Mouse (Mus musculus) heart, embryonic 14.5 days (tissue): ENCODE measurements around the gene Amt. TPM values are rescaled to one million over a fixed set of nuclear protein-coding genes. Genes with fewer than 3 reads are reported as not detected.

ENCODE experiments used
- ATAC-seq: fragments of 200-750 bp; cut with Nextera tagmentation; 2 replicates; pipeline ENCODE4 v1.8.0; 2017; ENCODE audit warnings: low read depth, moderate TSS enrichment; ENCODE audit not compliant: insufficient number of reproducible peaks, insufficient read depth, low FRiP score
- H3K27ac ChIP-seq, 2 experiments: fragments of 200-500 bp in 1 of 2; fragments of 300-500 bp in 1 of 2; sonication (generic) in 1 of 2; replicated peaks in 1 of 2; 2 replicates each; pipeline ENCODE4 v1.5.1; 2012 to 2014; ENCODE audit warnings: low read depth in 2 of 2, low read length in 2 of 2, control low read depth in 1 of 2, mild to moderate bottlenecking in 1 of 2, mixed read lengths in 1 of 2; ENCODE audit not compliant: control insufficient read depth in 1 of 2, insufficient read depth in 1 of 2
- H3K27me3 ChIP-seq: fragments of 300-500 bp; sonication (generic); 2 replicates; pipeline ENCODE4 v1.6.1; 2014; ENCODE audit warnings: mild to moderate bottlenecking, low read length, control low read depth; ENCODE audit not compliant: control insufficient read depth, insufficient read depth
- H3K36me3 ChIP-seq: fragments of 300-500 bp; sonication (generic); 2 replicates; pipeline ENCODE4 v1.6.1; 2014; ENCODE audit warnings: mild to moderate bottlenecking, control low read depth, low read length, mixed read lengths; ENCODE audit not compliant: control insufficient read depth, insufficient read depth
- H3K4me1 ChIP-seq, 2 experiments: fragments of 200-500 bp in 1 of 2; fragments of 300-500 bp in 1 of 2; sonication (generic) in 1 of 2; 2 replicates each; pipeline ENCODE4 v1.6.1; 2012 to 2014; ENCODE audit warnings: low read length in 2 of 2, control low read depth in 1 of 2, mixed read lengths in 1 of 2; ENCODE audit not compliant: control insufficient read depth in 2 of 2, insufficient read depth in 2 of 2
- H3K4me2 ChIP-seq: fragments of 300-500 bp; sonication (generic); 2 replicates; pipeline ENCODE4 v1.6.1; 2014; ENCODE audit warnings: mild to moderate bottlenecking, low read length
- H3K4me3 ChIP-seq, 2 experiments: fragments of 200-500 bp in 1 of 2; fragments of 300-500 bp in 1 of 2; sonication (generic) in 1 of 2; 2 replicates each; pipeline ENCODE4 v1.5.1; 2012 to 2014; ENCODE audit warnings: low read length in 2 of 2, mild to moderate bottlenecking in 2 of 2, control low read depth in 1 of 2, low read depth in 1 of 2, moderate library complexity in 1 of 2; ENCODE audit not compliant: control insufficient read depth in 1 of 2, insufficient read depth in 1 of 2
- H3K9ac ChIP-seq: fragments of 300-500 bp; sonication (generic); 2 replicates; pipeline ENCODE4 v1.6.1; 2014; ENCODE audit warnings: mild to moderate bottlenecking, low read length
- H3K9me3 ChIP-seq: fragments of 300-500 bp; sonication (generic); 2 replicates; pipeline ENCODE4 v1.6.1; 2016; ENCODE audit warnings: low read length, control low read depth; ENCODE audit not compliant: control insufficient read depth
- WGBS: fragments of 180-500 bp; shearing (Covaris S2); extraction: QIAGEN DNeasy Blood & Tissue Kit; methylation state at CpG from one replicate; pipeline ENCODE4 v1.1.7; 2014; 5-methylcytosine and 5-hydroxymethylcytosine counted together
- polyA plus RNA-seq: library from polyadenylated mRNA; unstranded; fragments of >200 nt; fragmentation: Nextera tagmentation; extraction: Ambion mirVana; gene quantifications from 2 replicates; pipeline ENCODE4 v1.2.1, GENCODE M21; 2014

The Amt gene
- polyA plus RNA-seq, 1 experiment from 2014 or later, result 10.4 TPM

DNA sequence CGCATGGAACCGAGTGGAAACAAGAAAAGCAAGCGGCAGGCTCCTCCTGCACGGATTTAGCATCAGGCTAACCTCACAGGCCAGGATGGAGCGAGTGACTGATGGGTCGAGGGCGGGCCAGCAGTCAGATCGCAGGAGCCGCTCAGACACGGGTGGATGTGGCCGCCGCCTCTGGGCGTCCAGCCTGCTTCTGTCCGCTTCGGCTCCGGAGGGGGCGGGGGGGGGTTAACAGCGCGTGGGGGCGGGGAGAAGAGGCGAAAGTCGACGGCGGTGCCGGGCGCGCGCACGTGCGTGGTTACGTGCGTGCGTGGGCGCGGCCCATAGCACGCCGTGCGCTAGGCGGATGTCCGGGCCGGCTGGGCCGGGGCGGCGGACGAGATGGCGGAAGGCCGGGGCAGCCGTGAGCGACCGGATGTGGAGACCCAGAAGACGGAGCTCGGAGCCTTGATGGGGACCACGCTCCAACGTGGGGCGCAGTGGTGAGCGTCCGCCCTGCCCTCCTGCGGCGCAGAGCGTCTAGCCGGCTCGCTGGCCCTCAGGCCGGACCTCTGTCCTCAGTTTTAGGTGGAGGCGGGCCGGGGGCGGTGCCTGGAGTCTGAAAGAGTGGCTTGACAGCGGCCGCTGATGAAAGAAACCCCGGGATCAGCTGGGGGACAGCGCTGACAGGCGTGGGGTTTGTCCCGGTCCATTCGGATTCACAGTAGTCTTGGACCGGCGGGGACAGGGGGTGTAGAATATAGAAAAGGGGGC lies 51.1 kb downstream of the Amt start, which contains the start of gene Usp4:
Gene Usp4 (plus strand): TSS at position 314 of the 750 bp plus-strand sequence.
- Histone ChIP-seq H3K27ac (peak within 1 kb of the TSS; percentile 88 to 96), H3K9ac (peak within 1 kb of the TSS; percentile 78), H3K4me2 (peak within 1 kb of the TSS; percentile 80), H3K9me3 (no peaks in the 10 kb centered on the region), H3K27me3 (no peaks in the 10 kb centered on the region), H3K36me3 (peaks cover 28% of the 10 kb centered on the region), H3K4me3 (peak within 1 kb of the TSS; percentile 58 to 97), H3K4me1 (peaks cover 0 to 9% of the 10 kb centered on the region in 2 experiments; a peak in 2 of 4 replicates)
- peak; percentile 95 for ATAC-seq
- under 1% methylated on average over 75 of the region's 75 CpGs for WGBS

DNA sequence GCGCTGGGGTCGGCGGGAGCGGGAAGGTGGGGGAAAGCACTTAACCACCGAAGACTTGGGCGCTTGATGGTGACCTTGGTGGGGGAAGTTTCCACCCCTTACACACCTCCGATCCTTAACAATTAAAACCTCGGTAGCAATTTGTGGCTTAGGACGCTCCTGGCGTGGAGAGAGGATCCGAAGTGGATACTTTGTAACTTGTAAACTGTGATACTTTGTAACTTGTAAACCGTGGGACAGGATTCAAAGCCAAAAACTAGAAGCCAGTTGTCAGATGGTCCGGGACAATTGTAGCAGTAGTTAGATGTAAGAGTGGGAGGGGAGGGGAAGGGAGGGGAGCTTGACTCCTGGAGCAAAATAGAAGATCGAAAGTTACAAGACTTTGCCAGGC lies 51.6 kb downstream of the Amt start:
- Histone ChIP-seq H3K36me3 (peaks cover 34% of the 10 kb centered on the region), H3K27ac (peak overlapping the region; percentile 88 to 96), H3K9me3 (no peaks in the 10 kb centered on the region), H3K4me3 (peak overlapping the region; percentile 58 to 97), H3K4me1 (peaks cover 0 to 9% of the 10 kb centered on the region in 2 experiments; a peak in 2 of 4 replicates), H3K9ac (peak overlapping the region; percentile 78), H3K27me3 (no peaks in the 10 kb centered on the region), H3K4me2 (peak overlapping the region; percentile 80)
- ATAC-seq, result no peak
- WGBS, result 4% methylated on average over 14 of the region's 14 CpGs

DNA sequence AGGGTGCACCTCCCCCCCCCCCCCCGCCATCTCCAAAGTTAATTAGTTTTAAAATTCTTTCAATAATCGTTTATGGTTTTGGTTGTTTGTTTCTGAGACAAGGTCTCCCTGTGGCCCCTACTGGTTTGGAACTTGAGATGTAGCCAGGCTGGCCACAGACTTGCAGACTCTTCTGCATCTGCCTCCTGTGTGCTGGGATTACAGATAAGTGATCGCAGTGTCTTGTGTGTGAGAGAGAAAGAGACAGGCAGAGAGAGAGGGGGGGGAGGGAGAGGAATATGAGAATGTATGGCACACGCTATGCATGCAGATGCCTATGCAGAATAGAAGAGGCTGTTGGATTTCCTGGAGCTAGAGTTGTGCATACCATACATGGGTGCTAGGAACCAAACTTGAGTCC lies 53.1 kb downstream of the Amt start:
- WGBS, result 92% methylated on average over 4 of the region's 4 CpGs
- no peak overlapping the region for H3K4me3 ChIP-seq
- no peak overlapping the region for H3K27ac ChIP-seq
- H3K27me3 ChIP-seq, result no peaks in the 10 kb centered on the region
- no peak overlapping the region for H3K4me2 ChIP-seq
- no peaks in the 10 kb centered on the region for H3K9me3 ChIP-seq
- H3K36me3 ChIP-seq, result peaks cover 48% of the 10 kb centered on the region
- ATAC-seq, result no peak
- H3K9ac ChIP-seq, result no peak overlapping the region
- peaks cover 0 to 9% of the 10 kb centered on the region in 2 experiments; a peak in 2 of 4 replicates for H3K4me1 ChIP-seq

Other genes starting within 250 kb of the Amt start
- 17.4 and 18.8 TPM in 2 replicates for gene Gmppb, start 247.6 kb upstream of the Amt start, polyA plus RNA-seq
- 2.0 and 2.1 TPM in 2 replicates for gene Amigo3, start 243.7 kb upstream of the Amt start, polyA plus RNA-seq
- gene Mst1, start 216.4 kb upstream of the Amt start, polyA plus RNA-seq, result not detected in 2 replicates
- 37.2 and 37.9 TPM in 2 replicates for gene Rnf123, start 213.5 kb upstream of the Amt start, polyA plus RNA-seq
- 48.7 and 50.8 TPM in 2 replicates for gene Apeh, start 202.2 kb upstream of the Amt start, polyA plus RNA-seq
- 0.09 and 0.16 TPM in 2 replicates for gene Bsn, start 106.5 kb upstream of the Amt start, polyA plus RNA-seq
- 143 and 146 TPM in 2 replicates for gene Dag1, start 32.9 kb upstream of the Amt start, polyA plus RNA-seq
- 26.5 and 29.1 TPM in 2 replicates for gene Nicn1, start 6.4 kb upstream of the Amt start, polyA plus RNA-seq
- 229 and 289 TPM in 2 replicates for gene Rhoa, start 9.3 kb downstream of the Amt start, polyA plus RNA-seq
- 36.5 and 39.4 TPM in 2 replicates for gene Tcta, start 9.3 kb downstream of the Amt start, polyA plus RNA-seq
- 694 and 725 TPM in 2 replicates for gene Gpx1, start 42.0 kb downstream of the Amt start, polyA plus RNA-seq
- 88.6 and 90.1 TPM in 2 replicates for gene Usp4, start 51.0 kb downstream of the Amt start, polyA plus RNA-seq
- 0.43 TPM in 2 replicates for gene 1700102P08Rik, start 96.0 kb downstream of the Amt start, polyA plus RNA-seq
- 0.73 and 0.88 TPM in 2 replicates for gene Ccdc36, start 131.6 kb downstream of the Amt start, polyA plus RNA-seq
- not detected in 2 replicates for gene BC048562, start 139.6 kb downstream of the Amt start, polyA plus RNA-seq
- gene Ccdc71, start 163.7 kb downstream of the Amt start, polyA plus RNA-seq, result 31.0 and 31.9 TPM in 2 replicates
- gene Klhdc8b, start 164.7 kb downstream of the Amt start, polyA plus RNA-seq, result 87.0 and 94.7 TPM in 2 replicates
- 38.9 and 41.5 TPM in 2 replicates for gene Lamb2, start 182.9 kb downstream of the Amt start, polyA plus RNA-seq
- gene Usp19, start 193.7 kb downstream of the Amt start, polyA plus RNA-seq, result 54.4 and 57.0 TPM in 2 replicates
- 62.8 and 78.8 TPM in 2 replicates for gene Qars, start 210.9 kb downstream of the Amt start, polyA plus RNA-seq
- gene Qrich1, start 220.0 kb downstream of the Amt start, polyA plus RNA-seq, result 85.1 and 91.9 TPM in 2 replicates